Mouse (Mus musculus) MEL (cell line): ENCODE measurements around the gene Fbxw27. TPM values are rescaled to one million over a fixed set of nuclear protein-coding genes. Genes with fewer than 3 reads are reported as not detected.

Experiments
- DNase-seq: peaks from one replicate; pipeline ENCODE4 v3.0.0; 2011; ENCODE audit warnings: low read depth, low spot score
- H3K27ac ChIP-seq: 2 replicates; pipeline ENCODE4 v1.5.1; 2012; ENCODE audit warnings: low read depth, mild to moderate bottlenecking, control low read depth, low read length, moderate library complexity; ENCODE audit not compliant: control insufficient read depth
- H3K27me3 ChIP-seq, 2 experiments: fragments of 150-350 bp in 1 of 2; sonication (generic) in 1 of 2; 2 replicates each; pipeline ENCODE4 v1.6.1; 2012; ENCODE audit warnings: low read length in 2 of 2, mild to moderate bottlenecking in 2 of 2, improper control_type of control experiment in 1 of 2, moderate library complexity in 1 of 2; ENCODE audit not compliant: insufficient read depth in 2 of 2, control insufficient read depth in 1 of 2
- H3K36me3 ChIP-seq, 2 experiments: 2 replicates each; pipeline ENCODE4 v1.6.1; 2012 to 2014; ENCODE audit warnings: low read length in 2 of 2, improper control_type of control experiment in 1 of 2, inconsistent platforms in 1 of 2, mild to moderate bottlenecking in 1 of 2; ENCODE audit not compliant: insufficient read depth in 2 of 2, control insufficient read depth in 1 of 2
- H3K4me1 ChIP-seq, 2 experiments: fragments of 150-350 bp in 1 of 2; sonication (generic) in 1 of 2; 2 replicates each; pipeline ENCODE4 v1.6.1; 2012; ENCODE audit warnings: low read length in 2 of 2, improper control_type of control experiment in 1 of 2, mild to moderate bottlenecking in 1 of 2; ENCODE audit not compliant: insufficient read depth in 2 of 2, control insufficient read depth in 1 of 2
- H3K4me3 ChIP-seq, 2 experiments: fragments of 150-350 bp in 1 of 2; sonication (generic) in 1 of 2; 2 replicates each; pipeline ENCODE4 v1.5.1; 2012; ENCODE audit warnings: low read depth in 2 of 2, low read length in 2 of 2, mild to moderate bottlenecking in 2 of 2, moderate library complexity in 2 of 2, control low read depth in 1 of 2, improper control_type of control experiment in 1 of 2; ENCODE audit not compliant: control insufficient read depth in 1 of 2, insufficient read depth in 1 of 2
- H3K79me2 ChIP-seq: 2 replicates; pipeline ENCODE4 v1.6.1; 2012; ENCODE audit warnings: mild to moderate bottlenecking, low read length, moderate library complexity; ENCODE audit not compliant: control insufficient read depth, poor library complexity, insufficient read depth
- H3K9ac ChIP-seq: 2 replicates; pipeline ENCODE4 v1.6.1; 2012; ENCODE audit warnings: low read depth, mild to moderate bottlenecking, control low read depth, low read length, moderate library complexity; ENCODE audit not compliant: control insufficient read depth, poor library complexity, severe bottlenecking
- H3K9me3 ChIP-seq: fragments of 150-350 bp; sonication (generic); replicated peaks from 2 replicates; pipeline ENCODE4 v1.6.1; 2012; ENCODE audit warnings: mild to moderate bottlenecking, low read length, improper control_type of control experiment, moderate library complexity; ENCODE audit not compliant: insufficient read depth
- BHLHE40 ChIP-seq: IDR thresholded peaks from 2 replicates; pipeline ENCODE4 v1.6.1; 2012; ENCODE audit warnings: low read depth, mild to moderate bottlenecking, inconsistent platforms, low read length, improper control_type of control experiment, borderline replicate concordance
- CHD1 ChIP-seq: IDR thresholded peaks from 2 replicates; pipeline ENCODE4 v1.6.1; 2012; ENCODE audit warnings: low read depth, mild to moderate bottlenecking, inconsistent platforms, low read length, improper control_type of control experiment
- CHD2 ChIP-seq: IDR thresholded peaks from 2 replicates; pipeline ENCODE4 v1.6.1; 2011; ENCODE audit warnings: low read length, improper control_type of control experiment
- CTCF ChIP-seq, 3 experiments: IDR thresholded peaks in 2 of 3; conservative IDR thresholded peaks in 1 of 3; 2 replicates each; pipeline ENCODE4 v1.5.1; 2011 to 2012; ENCODE audit warnings: low read length in 3 of 3, low read depth in 2 of 3, mild to moderate bottlenecking in 2 of 3, improper control_type of control experiment in 1 of 3, inconsistent platforms in 1 of 3, mixed read lengths in 1 of 3, moderate library complexity in 1 of 3; ENCODE audit not compliant: control insufficient read depth in 1 of 3, insufficient read depth in 1 of 3, poor library complexity in 1 of 3, severe bottlenecking in 1 of 3
- EP300 ChIP-seq, 2 experiments: IDR thresholded peaks; 2 replicates each; pipeline ENCODE4 v1.6.1; 2011; ENCODE audit warnings: improper control_type of control experiment in 2 of 2, low read length in 2 of 2, low read depth in 1 of 2, mild to moderate bottlenecking in 1 of 2
- GABPA ChIP-seq: IDR thresholded peaks from 2 replicates; pipeline ENCODE4 v1.6.1; 2012; ENCODE audit warnings: low read depth, mild to moderate bottlenecking, inconsistent platforms, low read length, improper control_type of control experiment, moderate library complexity
- GATA1 ChIP-seq: IDR thresholded peaks from 2 replicates; pipeline ENCODE4 v1.6.1; 2011; ENCODE audit warnings: low read depth, low read length, improper control_type of control experiment
- JUND ChIP-seq: IDR thresholded peaks from 2 replicates; pipeline ENCODE4 v1.6.1; 2011; ENCODE audit warnings: low read depth, mild to moderate bottlenecking, improper control_type of control experiment, low read length
- KAT2A ChIP-seq: conservative IDR thresholded peaks from 2 replicates; pipeline ENCODE4 v1.6.1; 2012; ENCODE audit warnings: low read depth, low read length, improper control_type of control experiment, inconsistent platforms
- MAZ ChIP-seq: IDR thresholded peaks from 2 replicates; pipeline ENCODE4 v1.6.1; 2012; ENCODE audit warnings: low read depth, mild to moderate bottlenecking, inconsistent platforms, low read length, improper control_type of control experiment
- MEF2A ChIP-seq: IDR thresholded peaks from 2 replicates; pipeline ENCODE4 v1.6.1; 2014; ENCODE audit warnings: low read depth, mild to moderate bottlenecking, inconsistent platforms, low read length, improper control_type of control experiment; ENCODE audit not compliant: poor library complexity, insufficient replicate concordance, severe bottlenecking; ENCODE audit errors: extremely low read depth
- MXI1 ChIP-seq: IDR thresholded peaks from 2 replicates; pipeline ENCODE4 v1.6.1; 2011; ENCODE audit warnings: mild to moderate bottlenecking, low read depth, low read length, improper control_type of control experiment
- MYB ChIP-seq: IDR thresholded peaks from 2 replicates; pipeline ENCODE4 v1.6.1; 2011; ENCODE audit warnings: mild to moderate bottlenecking, low read depth, low read length, improper control_type of control experiment
- MYC ChIP-seq: IDR thresholded peaks from 2 replicates; pipeline ENCODE4 v1.6.1; 2011; ENCODE audit warnings: low read depth, mild to moderate bottlenecking, low read length, improper control_type of control experiment, moderate library complexity
- NELFE ChIP-seq: IDR thresholded peaks from 2 replicates; pipeline ENCODE4 v1.6.1; 2011; ENCODE audit warnings: low read depth, low read length, improper control_type of control experiment
- RAD21 ChIP-seq: IDR thresholded peaks from 2 replicates; pipeline ENCODE4 v1.6.1; 2011; ENCODE audit warnings: mild to moderate bottlenecking, low read depth, low read length, improper control_type of control experiment
- SIN3A ChIP-seq: IDR thresholded peaks from 2 replicates; pipeline ENCODE4 v1.6.1; 2012; ENCODE audit warnings: low read length, improper control_type of control experiment, inconsistent platforms
- SMC3 ChIP-seq: IDR thresholded peaks from 2 replicates; pipeline ENCODE4 v1.6.1; 2011; ENCODE audit warnings: low read depth, low read length, improper control_type of control experiment
- TAL1 ChIP-seq: IDR thresholded peaks from 2 replicates; pipeline ENCODE4 v1.6.1; 2012; ENCODE audit warnings: mild to moderate bottlenecking, inconsistent platforms, low read length, moderate library complexity, mixed read lengths
- USF1 ChIP-seq: IDR thresholded peaks from 2 replicates; pipeline ENCODE4 v1.6.1; 2014; ENCODE audit warnings: low read depth, mild to moderate bottlenecking, inconsistent platforms, low read length, improper control_type of control experiment, moderate library complexity
- ZC3H11A ChIP-seq: IDR thresholded peaks from 2 replicates; pipeline ENCODE4 v1.6.1; 2012; ENCODE audit warnings: low read depth, mild to moderate bottlenecking, inconsistent platforms, low read length, improper control_type of control experiment
- polyA plus RNA-seq, 2 experiments: library from polyadenylated mRNA; stranded (reverse) in 1 of 2; unstranded in 1 of 2; fragments of >175 nt in 1 of 2; fragments of >200 nt in 1 of 2; gene quantifications; 2 replicates each; pipeline versions ENCODE4 v1.2.1 to v1.2.4; 2012; ENCODE audit warnings: low replicate concordance in 2 of 2, low read depth in 1 of 2; ENCODE audit not compliant: insufficient read length in 2 of 2, insufficient read depth in 1 of 2, missing spikeins in 1 of 2
- total RNA-seq: library from RNA; depleted of rRNA; stranded (reverse); fragments of 300-350 nt; gene quantifications from 2 replicates; pipeline ENCODE4 v1.2.3, GENCODE M21; 2012

Gene Fbxw27
- total and polyA plus RNA-seq, 3 experiments: not detected

DNA sequence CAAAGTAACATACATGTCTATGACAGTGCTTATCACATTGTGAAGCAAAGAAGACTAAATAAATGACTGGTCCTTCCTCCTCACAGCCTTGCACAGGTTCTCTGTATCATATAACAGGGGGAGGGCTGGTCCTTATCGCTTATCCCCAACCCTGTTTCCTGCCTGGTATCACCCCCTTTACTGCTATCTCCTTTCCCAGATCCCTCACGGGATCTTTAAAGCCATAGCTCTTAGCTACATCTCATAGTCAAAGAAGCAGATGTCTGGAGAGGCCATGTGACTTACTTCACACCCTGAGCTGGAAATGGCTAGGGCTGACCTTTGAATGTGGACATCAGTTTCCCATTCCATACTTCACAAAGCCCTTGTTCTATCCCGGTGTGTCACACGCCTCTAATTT, 35.3 kb upstream of the Fbxw27 start (continued):
- no peak for TF ChIP-seq SMC3
- no peak for TF ChIP-seq MYB

DNA sequence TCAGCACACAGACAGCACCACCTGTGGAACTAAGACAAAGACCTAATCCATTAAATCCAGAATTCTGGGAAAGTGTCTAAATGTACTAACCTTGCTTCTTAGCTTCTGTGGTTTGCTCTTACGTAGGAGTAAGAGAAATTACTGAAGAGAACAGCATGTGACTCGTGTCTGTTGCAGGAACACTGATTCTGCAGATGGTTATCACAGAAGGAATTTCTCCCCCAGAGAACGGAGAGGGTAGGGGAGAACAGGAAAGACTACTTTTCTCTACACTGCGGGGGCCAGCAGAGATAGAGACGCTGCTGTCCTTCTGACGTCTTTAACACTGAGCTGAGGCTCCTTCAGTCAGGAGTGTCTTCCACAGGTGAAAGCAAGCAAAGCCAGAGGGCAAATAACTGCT, 25.9 kb upstream of the Fbxw27 start:
- Histone ChIP-seq H3K4me1 (no peaks in the 10 kb centered on the region), H3K27me3 (no peaks in the 10 kb centered on the region), H3K27ac (no peak overlapping the region), H3K4me3 (no peak overlapping the region), H3K36me3 (no peaks in the 10 kb centered on the region), H3K9me3 (no peaks in the 10 kb centered on the region), H3K9ac (no peak overlapping the region), H3K79me2 (no peaks in the 10 kb centered on the region)
- TF ChIP-seq MAZ (no peak), ZC3H11A (no peak), SMC3 (no peak), KAT2A (no peak), USF1 (no peak), RAD21 (no peak), CHD1 (no peak), GATA1 (no peak)
- no peak for DNase-seq

DNA sequence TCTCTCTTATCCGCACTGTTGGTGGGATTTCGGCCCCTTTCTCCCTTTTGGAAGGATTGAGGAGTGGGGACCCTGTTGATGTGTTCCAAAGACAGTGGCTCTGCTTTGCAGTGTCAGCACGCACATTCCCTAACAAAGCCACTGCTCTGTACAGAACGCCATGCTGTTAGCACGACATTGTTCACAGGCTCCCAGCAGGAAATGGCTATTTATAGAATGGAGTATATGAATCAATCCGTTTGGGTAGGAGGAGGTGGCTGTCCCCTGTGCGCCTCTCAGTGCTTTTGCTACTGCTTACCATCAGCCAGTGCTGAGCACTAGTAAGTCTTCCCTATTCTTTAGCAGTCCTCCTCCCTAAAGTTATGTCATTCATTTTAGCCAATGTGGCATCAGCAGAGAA, 23.0 kb upstream of the Fbxw27 start:
- H3K27ac ChIP-seq: no peak overlapping the region
- no peak overlapping the region for H3K4me3 ChIP-seq
- no peaks in the 10 kb centered on the region for H3K4me1 ChIP-seq
- H3K79me2 ChIP-seq: no peaks in the 10 kb centered on the region
- no peaks in the 10 kb centered on the region for H3K9me3 ChIP-seq
- H3K36me3 ChIP-seq: no peaks in the 10 kb centered on the region
- H3K27me3 ChIP-seq: no peaks in the 10 kb centered on the region
- H3K9ac ChIP-seq: no peak overlapping the region
- DNase-seq: no peak
- TF ChIP-seq ZC3H11A (no peak), MYC (no peak), GABPA (no peak), BHLHE40 (no peak), MEF2A (no peak), CHD1 (no peak), TAL1 (no peak), NELFE (no peak), CTCF (IDR thresholded peaks at IDR 0.05 in 2 of 3, conservative IDR thresholded peaks at IDR 0.05 in 1 of 3; ENCODE audit: control insufficient read depth in 1 of 3, insufficient read depth in 1 of 3, low read depth in 2 of 3, low read length in 3 of 3, poor library complexity in 1 of 3, severe bottlenecking in 1 of 3) (no peak), CHD2 (no peak), MYB (no peak), SIN3A (no peak), KAT2A (no peak), MXI1 (no peak), EP300 (IDR thresholded peaks at IDR 0.05; ENCODE audit: low read depth in 1 of 2, low read length in 2 of 2) (no peak), MAZ (no peak), SMC3 (no peak), JUND (no peak)
